Mouse (Mus musculus) spleen, postnatal 36 days (tissue): ENCODE data around the gene Dhx35.

Source experiments
- DNase-seq, 2 experiments: peaks; one replicate each; pipeline ENCODE4 v3.0.0; 2022; ENCODE audit warnings: low spot score in 2 of 2, mixed read lengths in 1 of 2

Gene Dhx35

GRCm38 (mm10) chr2:158893171-158893853, 98.7 kb downstream of the Dhx35 start:
- no peak for DNase-seq

DNA sequence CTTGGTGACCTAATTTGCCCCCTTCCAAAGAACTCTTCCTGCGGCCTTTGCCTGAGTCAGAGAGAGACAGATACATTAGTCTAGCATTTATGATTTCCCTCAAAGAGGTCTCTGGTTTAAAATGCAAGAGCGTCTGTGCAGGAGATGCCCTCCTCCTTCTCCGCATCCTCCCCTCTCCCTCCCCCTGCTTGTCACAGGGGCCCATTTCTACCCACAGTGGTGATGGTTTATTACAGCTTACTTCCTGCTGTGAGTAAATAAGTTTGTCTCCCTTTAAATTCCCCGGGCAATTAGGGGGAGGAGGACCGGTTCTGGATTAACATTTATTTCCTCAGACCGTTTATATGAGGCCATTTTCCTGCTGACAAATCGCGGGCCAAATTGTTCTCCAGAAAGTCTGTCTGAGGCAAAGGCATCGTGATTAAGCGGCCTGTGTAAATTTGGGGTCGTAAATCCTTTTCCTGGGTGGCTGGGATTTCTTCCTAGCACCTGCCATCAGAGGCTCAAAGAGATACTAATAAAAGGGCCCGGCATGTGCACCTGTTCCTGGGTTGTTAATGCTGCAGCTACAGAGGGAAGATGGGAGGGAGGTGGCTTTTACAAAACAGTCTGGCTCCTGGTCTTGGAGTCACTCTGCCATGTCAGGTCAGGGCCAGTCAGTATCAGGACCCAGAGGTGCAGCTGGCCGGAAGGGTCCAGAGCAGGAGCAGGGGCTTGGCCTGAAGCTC, 104.0 kb downstream of the Dhx35 start:
- DNase-seq: no peak
